Mouse (Mus musculus) naive thymus-derived CD4-positive, alpha-beta T cell, adult 2 months (primary cell): Measurements from ENCODE around the gene Adamtsl1.

ENCODE experiments used
- DNase-seq: peaks from one replicate; pipeline ENCODE4 v3.0.0-alpha.2; 2011; ENCODE audit warnings: low read depth

Gene Adamtsl1

DNA sequence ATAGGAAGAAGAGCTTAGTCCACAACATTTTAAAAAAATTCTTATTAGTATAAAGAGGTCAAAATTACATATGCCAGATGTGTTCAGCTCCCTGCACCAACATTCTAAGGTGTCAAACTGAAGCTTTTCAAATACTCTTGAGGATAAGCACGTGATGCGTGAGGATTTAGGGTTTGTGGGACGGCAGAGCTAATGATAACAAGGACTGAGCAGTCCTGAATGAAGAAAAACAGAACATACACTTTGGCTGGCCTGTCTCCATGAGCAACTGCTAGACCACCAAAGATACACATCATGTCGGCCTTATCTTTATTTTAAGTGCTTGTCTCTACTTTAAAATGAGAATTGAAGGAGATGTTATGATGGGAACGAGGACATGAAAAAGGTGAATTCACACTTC lies 710.9 kb downstream of the Adamtsl1 start:
- no peak for DNase-seq

DNA sequence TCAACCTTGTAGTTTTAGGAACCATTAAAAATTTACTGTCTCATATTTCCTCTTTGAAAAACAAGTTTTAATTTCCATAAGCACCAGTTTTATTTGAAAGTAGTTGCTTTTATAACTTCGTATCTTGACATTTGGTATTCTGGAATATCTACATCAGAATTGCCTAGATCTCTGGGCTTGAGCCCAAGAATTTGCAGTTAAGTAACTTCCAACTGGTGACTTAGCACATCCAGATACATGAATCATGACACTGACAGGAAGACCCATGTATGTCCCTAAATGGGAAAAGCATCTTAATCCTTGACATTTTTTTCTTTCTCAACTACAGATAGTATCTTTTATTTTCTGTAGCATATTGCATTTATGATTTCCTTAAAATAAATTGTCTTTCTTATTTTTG lies 713.1 kb downstream of the Adamtsl1 start:
- no peak for DNase-seq

DNA sequence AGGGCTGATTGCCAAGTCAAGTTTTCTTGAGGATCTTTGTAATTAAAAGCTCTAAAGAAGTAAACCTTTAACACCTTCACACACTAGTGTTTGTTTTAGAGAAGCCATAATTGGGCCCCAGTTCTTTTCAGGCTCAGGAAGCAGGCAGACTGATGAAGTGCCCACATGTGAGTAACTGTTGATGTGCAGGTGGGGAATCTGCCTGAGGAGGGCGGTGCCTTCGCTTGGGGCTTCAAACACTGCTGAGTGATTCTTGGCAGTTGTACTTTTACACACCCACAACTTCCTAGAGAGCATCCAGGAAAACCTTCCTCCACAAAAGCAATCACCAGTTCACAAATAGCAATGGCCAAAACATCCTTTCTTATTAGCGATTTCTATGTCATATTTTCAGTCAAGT lies 719.2 kb downstream of the Adamtsl1 start:
- no peak for DNase-seq

DNA sequence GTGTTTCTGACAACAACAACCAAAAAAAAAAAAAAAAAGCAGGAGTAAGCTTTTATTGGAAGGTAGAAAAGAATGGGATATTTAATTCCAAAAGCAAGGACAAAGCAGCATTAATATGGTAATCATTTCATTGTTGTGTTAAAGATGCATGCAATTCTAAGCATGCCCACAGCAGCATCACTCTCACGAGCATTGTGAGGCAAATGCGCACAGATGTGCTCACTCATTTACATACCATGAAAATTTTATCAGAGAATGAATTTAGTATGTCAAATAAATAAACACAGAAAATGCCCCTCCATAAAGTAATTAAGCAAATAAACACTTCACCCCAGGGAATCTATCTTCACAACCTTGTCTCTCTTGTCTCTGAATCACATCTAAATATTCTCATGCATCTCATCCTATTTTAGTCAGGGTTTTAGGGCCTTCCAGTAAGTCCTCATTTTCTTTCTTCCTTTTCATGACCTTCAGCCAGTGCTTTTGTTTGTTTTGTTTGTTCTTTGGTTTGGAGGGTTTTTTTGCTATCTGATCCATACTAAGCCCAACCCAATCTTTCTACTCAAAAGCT lies 728.0 kb downstream of the Adamtsl1 start:
- no peak for DNase-seq

DNA sequence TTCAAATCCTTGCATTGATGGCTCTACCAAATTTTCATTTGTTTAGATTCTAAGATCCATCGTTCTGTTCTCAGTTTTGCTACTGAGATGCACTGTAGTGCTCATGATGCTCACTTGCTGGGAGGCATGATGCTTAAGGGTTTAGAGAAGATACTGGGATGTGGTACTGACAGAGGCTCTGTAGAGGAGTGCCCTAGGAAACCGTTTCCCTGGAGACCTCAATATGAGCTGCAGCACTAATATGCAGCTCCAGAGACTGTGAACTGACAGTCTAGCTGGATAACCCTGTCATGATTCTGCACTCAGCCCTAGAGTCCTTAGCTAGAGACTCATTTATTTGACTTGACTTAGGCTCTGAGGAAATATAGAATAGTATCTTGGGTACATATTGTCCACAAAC lies 756.1 kb downstream of the Adamtsl1 start:
- DNase-seq, result no peak

DNA sequence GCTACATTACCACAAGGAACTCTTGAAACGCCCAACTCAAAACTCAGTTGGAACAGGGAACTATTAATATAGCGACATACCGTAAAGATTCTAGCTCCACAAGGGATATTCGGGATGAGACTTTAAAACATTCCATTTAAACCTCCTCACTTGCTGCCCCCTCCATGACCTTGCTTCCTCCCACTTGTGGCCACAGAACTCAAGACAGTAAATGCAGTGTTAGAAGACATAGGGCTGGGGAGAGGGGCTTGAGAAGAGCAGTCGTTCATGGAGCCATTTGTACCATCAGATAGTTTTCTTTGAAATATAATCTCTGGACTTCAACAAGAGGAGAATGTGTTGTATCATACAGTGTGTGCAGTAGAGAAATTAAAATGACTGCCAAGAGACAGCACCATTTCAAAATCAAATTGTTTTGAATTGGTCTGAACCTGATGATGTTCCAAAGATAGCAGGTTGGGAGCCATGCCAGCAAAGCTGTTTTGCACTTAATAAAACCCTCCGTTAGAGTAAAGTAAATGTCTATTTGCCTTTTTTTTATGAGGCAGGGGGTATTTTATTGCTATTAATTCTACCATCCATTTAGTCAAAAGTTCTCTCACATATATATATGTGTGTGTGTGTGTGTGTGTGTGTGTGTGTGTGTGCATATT lies 759.9 kb downstream of the Adamtsl1 start:
- DNase-seq, result no peak

DNA sequence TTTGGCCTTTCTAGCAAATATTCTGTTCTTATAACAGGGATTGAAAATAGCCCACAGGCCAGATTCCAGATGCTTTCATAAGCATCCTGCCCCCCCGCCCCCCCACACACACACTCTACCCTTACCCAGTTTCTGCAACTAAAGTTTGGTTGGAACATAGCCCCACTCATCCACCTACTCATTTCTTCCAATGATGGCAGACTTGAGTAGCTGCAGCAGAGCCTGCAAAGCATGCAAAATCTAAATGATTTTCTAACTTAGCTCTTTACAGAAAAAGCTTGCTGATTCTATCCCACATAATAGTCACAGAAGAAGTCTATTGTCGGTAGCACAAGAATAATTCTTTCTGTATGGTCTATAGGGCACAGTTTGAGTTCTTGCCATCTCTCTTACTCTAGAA lies 760.7 kb downstream of the Adamtsl1 start:
- DNase-seq, result no peak

DNA sequence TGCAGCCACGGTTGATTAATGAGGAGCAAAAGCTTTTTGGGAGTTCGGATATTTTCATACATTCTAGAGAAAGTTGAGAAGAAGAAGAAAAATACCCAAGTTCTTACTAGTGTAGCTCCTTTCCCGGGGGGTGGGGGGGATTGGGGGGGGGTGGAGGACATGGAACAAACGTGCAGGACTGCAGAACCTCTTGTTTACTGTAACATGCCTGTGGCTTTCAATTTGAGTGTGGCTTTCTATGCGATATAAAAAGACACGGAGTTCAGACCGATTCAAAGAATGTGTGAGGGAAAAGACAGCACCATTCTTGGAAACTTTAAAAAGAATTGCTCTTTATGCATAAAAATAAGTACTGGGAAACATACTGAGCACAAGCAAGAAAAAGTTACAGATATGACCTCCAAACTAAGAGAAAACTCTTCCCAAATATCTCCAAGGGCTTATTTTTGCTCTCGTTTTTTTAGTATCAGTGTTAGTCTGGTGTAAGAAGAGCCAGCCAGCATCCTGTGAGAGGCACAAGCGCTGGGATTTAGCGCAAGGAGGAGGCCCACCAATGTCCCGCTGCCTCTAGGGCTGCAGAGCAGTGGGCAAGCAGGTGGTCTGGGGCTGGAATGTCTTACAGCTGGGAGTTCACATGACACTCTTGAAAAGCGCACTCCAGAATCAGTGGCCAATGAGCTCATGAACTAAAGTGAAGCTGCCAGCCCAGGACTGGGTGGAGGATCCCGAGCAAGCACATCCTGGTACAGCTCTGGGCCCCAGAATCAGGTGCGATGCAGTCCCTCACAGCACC lies 762.2 kb downstream of the Adamtsl1 start:
- DNase-seq, result no peak

DNA sequence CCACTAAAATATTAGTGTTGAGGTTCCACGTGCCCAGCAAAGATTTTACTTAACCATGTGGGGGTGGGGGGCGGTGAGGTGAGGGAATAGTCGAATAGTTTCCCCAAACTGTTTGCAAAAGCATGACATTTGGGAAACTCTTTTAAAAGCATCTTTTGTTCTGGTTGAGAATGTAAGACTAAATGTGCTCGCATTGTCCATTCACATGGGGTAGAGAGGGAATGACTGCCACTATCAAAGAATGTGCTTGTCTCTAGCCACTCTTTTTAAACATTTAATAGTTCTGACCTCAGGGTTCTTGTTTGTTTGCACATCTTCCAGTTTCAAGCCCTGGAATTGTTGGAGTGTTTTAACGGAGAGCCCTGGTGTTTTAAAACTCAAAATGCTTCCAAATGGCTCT lies 764.6 kb downstream of the Adamtsl1 start:
- no peak for DNase-seq

DNA sequence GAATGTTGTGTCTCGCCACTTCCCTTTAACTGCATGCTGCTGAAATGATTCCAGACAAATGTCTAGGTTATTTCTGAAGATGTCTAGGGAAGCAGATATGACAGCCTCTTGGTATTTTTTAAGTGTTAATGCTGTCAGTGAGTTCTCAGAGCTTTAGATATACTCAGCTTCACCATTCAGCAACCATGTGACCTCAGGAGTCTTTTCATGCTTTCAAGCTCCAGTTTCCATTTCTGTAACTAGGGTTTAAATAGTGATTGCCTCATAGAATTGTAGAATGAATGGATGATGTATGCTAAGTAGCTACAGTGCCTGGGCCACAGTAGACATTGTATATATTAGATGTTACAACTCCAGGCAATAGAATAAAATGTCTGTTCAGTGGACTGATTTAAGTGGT lies 772.6 kb downstream of the Adamtsl1 start:
- no peak for DNase-seq

DNA sequence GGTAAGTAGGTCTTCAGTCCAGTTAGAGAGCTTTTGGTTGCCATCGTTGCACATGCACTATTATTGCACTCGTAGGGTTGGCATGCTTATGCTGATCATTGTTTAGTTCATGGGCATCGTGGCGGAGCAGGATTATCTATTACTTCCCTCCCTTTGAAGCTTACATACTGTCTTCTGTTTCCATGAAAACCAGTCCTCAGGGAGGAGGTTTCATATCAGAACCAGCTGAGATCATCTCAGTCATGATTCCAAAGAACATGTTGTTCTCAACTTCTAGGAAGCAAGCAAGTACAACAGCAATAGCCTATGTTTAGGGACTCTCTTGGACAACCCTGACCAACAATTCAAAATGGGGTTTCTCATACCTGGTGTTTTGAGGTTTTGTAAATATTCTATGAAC lies 774.3 kb downstream of the Adamtsl1 start:
- DNase-seq, result no peak

DNA sequence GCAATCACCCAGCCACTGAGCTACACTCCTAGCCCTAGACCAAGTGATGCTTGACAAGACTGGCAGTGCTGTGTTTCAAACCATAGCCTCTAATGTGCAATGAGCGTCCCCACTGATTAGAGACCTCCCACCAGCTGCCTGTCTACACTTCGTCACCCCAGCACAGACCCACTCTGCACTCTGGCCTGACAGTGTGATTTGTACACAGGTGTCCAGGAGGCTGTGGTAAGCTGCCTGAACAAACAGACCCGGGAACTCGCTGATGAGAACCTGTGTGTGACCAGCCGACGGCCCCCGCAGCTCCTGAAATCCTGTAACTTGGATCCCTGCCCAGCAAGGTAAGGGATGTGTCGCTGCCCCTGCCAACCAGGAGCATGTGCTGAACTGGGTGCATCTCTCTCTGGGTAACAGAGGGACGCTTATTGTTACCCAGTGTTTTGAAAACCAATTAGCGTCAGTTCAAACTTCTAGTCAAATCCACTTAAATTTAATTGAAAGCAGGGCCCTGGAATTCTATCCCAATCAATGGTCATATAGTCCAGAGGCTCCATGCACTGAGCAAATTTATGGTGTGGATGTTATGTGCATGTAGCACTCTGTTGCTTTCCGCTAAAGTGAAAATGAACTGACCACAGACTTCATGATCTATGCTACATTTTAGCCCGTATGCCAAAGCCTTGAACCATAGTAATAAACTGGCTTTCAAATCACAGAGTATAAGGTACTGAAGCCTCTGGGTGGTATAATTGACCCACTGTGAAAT lies 775.7 kb downstream of the Adamtsl1 start:
- no peak for DNase-seq

DNA sequence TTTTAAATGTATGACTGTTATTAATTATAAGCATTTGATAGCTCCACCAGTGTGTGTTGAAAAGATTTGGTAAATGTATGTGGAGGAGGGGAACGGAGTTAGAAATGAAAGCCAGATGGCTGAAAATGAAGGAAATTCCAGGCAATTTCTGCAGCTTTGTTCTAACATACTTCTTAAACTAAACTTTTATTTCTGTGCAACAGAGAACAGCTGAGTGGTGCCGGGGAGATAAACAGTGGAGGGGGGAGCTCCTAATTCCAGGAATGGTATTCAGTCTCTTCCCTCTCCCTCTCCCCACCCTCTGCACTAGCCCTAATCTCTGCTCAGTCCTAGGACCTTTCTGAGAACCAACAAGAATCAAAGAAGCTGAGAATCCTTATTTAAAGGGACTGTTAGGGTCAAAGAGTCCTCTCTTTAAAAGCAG lies 780.9 kb downstream of the Adamtsl1 start:
- no peak for DNase-seq

DNA sequence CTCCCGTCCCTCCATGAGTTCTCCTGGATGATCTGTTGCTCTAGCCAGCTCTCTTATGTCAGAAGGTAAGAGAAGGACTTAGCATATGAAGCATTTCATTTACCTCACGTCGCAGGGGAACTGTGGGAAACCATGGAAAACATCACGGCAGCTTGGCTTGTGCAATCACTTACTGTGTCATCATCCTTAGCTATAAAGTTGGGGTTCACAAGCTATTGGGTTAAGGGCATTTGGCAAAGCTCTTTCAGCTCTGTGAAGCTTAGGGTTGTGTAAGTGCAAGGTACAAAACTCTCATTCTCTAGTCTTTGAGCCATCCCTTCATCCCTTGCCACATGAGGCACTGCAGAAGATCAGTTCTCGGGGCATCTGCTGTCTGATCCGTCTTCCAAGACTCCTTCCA lies 787.5 kb downstream of the Adamtsl1 start:
- DNase-seq, result no peak

DNA sequence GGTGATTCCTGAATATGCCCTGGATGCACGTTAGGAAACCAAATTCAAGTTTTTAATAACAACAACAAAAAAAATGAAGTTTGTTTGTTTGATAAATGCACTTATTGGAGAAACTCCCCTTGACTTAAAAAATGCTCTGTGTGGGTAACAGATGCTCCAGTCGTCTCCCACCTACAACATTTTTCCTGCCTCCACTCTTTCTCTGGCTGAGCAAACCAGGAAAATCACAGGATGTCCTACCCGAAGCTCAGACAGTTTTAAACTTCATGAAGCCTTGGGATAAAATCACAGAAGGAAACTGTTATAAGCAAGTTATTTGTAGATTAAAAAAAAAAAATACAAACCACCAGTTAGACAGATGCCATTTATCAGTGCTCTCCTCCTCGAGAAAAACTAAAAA lies 788.1 kb downstream of the Adamtsl1 start:
- DNase-seq, result no peak

DNA sequence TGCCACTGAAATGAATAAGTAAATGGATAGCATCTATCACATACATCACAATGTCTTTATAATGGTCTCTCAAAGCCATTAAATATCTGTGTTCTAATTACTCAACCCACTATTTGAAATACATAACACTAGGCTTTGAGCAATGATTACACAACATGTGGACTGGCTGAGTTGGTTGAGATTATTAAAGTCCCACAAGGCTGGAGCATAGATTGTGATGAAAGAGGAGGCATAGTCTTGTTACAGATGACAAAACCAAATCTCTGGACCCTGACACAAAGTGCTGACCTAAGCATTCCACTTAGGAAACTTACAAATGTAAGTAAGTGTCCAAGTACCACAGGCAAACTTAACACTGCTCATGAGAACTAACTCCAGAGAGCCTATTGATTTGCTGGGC lies 792.8 kb downstream of the Adamtsl1 start:
- no peak for DNase-seq

DNA sequence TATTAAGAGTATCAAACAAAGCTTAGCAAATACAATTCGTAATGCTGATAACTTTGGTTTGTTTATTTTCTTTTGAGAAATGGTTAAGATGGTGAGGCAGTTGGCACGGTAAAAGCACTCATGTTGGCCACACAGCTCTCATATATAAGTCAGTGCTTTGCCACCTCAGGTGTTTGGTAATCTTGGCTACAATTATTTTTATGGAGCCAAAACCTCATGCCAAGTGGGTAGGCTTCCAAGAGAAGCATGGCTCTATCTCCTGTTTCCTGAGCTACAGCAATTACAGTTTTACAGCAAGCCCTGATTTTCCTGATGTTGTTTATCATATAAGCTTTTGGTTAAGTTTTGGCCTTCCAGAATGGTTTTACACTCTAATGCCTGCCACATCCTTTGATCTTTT lies 795.2 kb downstream of the Adamtsl1 start:
- no peak for DNase-seq

DNA sequence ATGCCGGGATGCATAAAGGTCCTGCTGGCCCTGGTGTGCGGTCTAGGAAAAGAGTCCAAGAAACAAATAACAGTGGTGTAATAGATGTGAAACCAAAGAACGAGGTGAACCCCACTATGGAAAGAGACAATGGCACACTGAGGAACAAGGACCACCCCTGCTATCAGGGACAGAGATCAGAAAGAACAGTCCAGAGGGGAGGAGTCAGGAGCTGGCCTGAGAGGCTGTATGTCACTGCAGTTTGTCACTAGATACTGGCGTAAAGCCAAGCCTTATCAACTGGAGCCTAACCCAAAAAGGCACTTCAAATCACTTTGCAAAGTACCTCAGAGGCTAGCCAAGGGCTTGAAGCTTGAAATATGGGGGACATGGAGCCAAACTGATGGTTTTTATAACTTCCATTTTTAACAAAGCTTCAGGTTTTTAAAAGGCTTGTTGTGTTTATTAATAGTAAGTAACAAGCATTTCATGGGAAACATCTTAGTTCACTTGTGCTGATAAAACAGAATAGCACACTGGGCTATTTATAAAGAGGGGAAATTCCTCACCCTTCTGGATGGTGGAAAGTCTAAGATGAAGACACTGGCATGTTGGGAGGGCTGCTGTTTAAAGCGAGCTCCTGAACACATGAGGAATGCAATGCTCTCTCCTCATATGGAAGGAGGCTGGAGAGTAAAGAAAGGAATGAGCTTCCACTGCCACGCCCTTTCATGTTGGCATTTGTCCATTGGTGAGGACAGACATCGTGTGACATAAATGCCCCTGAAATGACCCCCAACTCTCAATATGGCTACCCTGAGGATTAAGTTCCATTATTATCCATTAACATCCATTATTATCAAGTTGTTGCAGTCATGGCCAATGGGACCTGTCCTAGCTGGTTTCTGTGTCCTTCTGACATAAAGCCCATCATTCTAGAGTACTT lies 797.1 kb downstream of the Adamtsl1 start:
- no peak for DNase-seq

DNA sequence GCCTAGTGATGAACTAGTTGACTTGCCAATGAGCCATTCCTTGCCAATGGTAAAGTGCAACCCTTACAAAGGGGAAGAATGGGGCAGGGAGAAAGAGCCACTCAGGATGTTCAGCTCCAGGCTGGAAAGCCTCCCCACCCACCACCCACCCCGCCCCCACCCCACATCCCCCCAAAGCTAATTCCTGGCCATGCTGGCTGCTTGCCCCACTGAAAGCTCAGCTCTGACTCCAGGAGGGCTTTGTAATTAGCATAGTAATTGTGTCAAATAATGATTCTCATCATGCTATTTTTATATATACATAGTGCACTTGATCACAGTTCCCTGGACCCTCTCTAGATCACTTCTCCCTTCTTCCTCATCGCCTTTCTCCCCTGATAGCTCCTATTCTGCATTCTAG lies 798.4 kb downstream of the Adamtsl1 start:
- no peak for DNase-seq

DNA sequence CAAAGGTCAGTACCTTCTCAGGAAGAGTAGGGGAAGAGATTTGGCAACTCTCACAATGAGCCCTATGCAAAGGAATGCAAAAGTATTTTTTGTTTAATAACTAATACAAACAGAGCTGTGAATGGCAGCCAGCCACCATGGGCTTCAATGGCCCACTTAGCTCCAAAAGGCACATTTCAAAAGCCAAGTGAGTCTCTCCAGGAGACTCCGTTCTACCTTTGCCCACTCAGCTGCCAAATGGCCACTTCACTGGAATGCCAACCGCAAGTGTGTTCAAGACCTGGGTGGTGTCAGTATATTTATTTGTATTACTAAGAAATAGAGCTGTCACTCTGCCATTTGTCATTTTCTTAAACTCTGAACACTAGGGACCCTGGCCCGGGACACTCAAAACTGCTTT lies 800.5 kb downstream of the Adamtsl1 start:
- DNase-seq, result no peak

DNA sequence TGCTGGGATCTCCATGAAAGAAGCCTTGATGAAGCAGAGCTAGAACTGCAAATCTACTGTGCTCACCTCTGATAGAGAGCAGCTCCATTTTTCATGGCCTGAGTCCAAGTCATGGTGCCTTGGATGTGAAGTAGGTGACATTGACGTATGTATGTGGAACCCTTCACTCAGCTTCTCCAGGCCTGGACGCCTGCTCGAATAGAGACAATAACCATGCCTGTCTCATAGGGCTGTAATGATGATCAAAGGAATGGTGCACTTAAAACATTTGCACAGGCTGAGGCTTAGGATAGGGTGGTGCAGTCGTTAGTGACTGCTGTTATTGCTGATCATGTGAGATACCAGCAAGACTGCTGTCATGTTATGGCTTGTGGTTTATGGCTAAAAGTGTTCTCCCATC lies 801.1 kb downstream of the Adamtsl1 start:
- no peak for DNase-seq
